Mouse (Mus musculus): ENCODE results near the gene Dazl. TPM values are rescaled to one million over a fixed set of nuclear protein-coding genes. Genes with fewer than 3 reads are reported as not detected.

Gene Dazl
- total and polyA plus RNA-seq, 3 experiments = 0.06 to 0.18 (median 0.08) TPM

GRCm38 (mm10) chr17:50236702-50237435, 56.6 kb downstream of the Dazl start:
- H3K27me3 ChIP-seq (ENCODE audit: control insufficient read depth, insufficient read depth, low read length) = no peaks in the 10 kb centered on the region
- H3K36me3 ChIP-seq (ENCODE audit: control insufficient read depth, insufficient read depth, low read length) = no peaks in the 10 kb centered on the region
- no peak overlapping the region for H3K9ac ChIP-seq (ENCODE audit: low read depth, low read length)
- intact Hi-C loops (cut with DNase I) = loop anchor here (1.0 to 5.0 kb wide), 6 partner anchors 42 to 302 kb away; no protein-coding TSS in a partner anchor
- no peak overlapping the region for H3K4me3 ChIP-seq
- H3K27ac ChIP-seq = no peak overlapping the region; the same call in 1 of the 2 replicates
- WGBS = 47% methylated on average over 9 of the region's 9 CpGs
- H3K4me1 ChIP-seq (ENCODE audit: control insufficient read depth, insufficient read depth, low read length) = peaks cover 4% of the 10 kb centered on the region
- no peaks in the 10 kb centered on the region for H3K79me2 ChIP-seq (replicated peaks; ENCODE audit: control insufficient read depth, insufficient read depth, low read length)
- DNase-seq = no peak
- TF ChIP-seq EP300 (IDR thresholded peaks at IDR 0.05; ENCODE audit: insufficient read depth, low read depth, low read length) (no peak), POLR2A (IDR thresholded peaks at IDR 0.05; ENCODE audit: insufficient read depth, low read depth, low read length) (no peak), CTCF (IDR thresholded peaks at IDR 0.05) (no peak)

- H3K9ac ChIP-seq (ENCODE audit: low read depth, low read length) = no peak overlapping the region
- H3K27me3 ChIP-seq (ENCODE audit: control insufficient read depth, insufficient read depth, low read length) = no peaks in the 10 kb centered on the region
- no peak for TF ChIP-seq CTCF (IDR thresholded peaks at IDR 0.05)
- TF ChIP-seq POLR2A (IDR thresholded peaks at IDR 0.05; ENCODE audit: insufficient read depth, low read depth, low read length) = no peak
- no peak for TF ChIP-seq EP300 (IDR thresholded peaks at IDR 0.05; ENCODE audit: insufficient read depth, low read depth, low read length)
- H3K79me2 ChIP-seq (replicated peaks; ENCODE audit: control insufficient read depth, insufficient read depth, low read length) = no peaks in the 10 kb centered on the region
- no peaks in the 10 kb centered on the region for H3K36me3 ChIP-seq (ENCODE audit: control insufficient read depth, insufficient read depth, low read length)
- H3K27ac ChIP-seq = no peak overlapping the region; the same call in 1 of the 2 replicates
- no peak for DNase-seq
- WGBS = 67% methylated on average over 13 of the region's 13 CpGs
- intact Hi-C loops (cut with DNase I) = loop anchor here (2.0 to 5.0 kb wide), 3 partner anchors 41 to 184 kb away; no protein-coding TSS in a partner anchor
- H3K4me1 ChIP-seq (ENCODE audit: control insufficient read depth, insufficient read depth, low read length) = peaks cover 4% of the 10 kb centered on the region
- H3K4me3 ChIP-seq = no peak overlapping the region
Measured at GRCm38 (mm10) chr17:50235943-50236701, 57.3 kb downstream of the Dazl start.

DNA sequence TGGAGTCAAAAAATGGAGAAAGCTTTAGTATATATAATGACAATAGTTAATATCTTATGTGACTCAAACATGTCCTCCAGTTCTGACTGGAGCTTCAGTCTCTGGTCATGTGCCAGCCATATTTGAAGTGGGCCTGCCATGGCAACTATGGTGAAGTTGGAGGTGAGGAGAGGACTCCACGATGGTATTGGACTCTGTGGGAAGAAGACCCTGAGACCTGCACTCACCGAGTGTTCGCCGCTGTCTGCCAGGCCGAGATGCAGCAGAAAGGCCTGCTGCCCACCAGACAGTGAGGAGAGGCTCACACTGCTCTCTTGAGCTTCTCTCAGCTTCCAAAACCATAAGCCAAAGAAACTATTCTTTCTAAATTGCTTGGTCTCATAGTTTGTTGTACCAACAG, 59.5 kb downstream of the Dazl start:
- DNase-seq = no peak
- intact Hi-C loops (cut with DNase I) = no loop called here
- H3K79me2 ChIP-seq (replicated peaks; ENCODE audit: control insufficient read depth, insufficient read depth, low read length) = no peaks in the 10 kb centered on the region
- no peak overlapping the region for H3K9ac ChIP-seq (ENCODE audit: low read depth, low read length)
- no peak overlapping the region for H3K4me3 ChIP-seq
- peaks cover 4% of the 10 kb centered on the region for H3K4me1 ChIP-seq (ENCODE audit: control insufficient read depth, insufficient read depth, low read length)
- WGBS = 91% methylated on average over 5 of the region's 5 CpGs
- no peak for TF ChIP-seq CTCF (IDR thresholded peaks at IDR 0.05)
- TF ChIP-seq EP300 (IDR thresholded peaks at IDR 0.05; ENCODE audit: insufficient read depth, low read depth, low read length) = no peak
- no peak for TF ChIP-seq POLR2A (IDR thresholded peaks at IDR 0.05; ENCODE audit: insufficient read depth, low read depth, low read length)
- no peaks in the 10 kb centered on the region for H3K36me3 ChIP-seq (ENCODE audit: control insufficient read depth, insufficient read depth, low read length)
- no peak overlapping the region for H3K27ac ChIP-seq
- no peaks in the 10 kb centered on the region for H3K27me3 ChIP-seq (ENCODE audit: control insufficient read depth, insufficient read depth, low read length)

GRCm38 (mm10) chr17:50232821-50233220, 60.6 kb downstream of the Dazl start:
- Histone ChIP-seq H3K27me3 (ENCODE audit: control insufficient read depth, insufficient read depth, low read length) (no peaks in the 10 kb centered on the region), H3K36me3 (ENCODE audit: control insufficient read depth, insufficient read depth, low read length) (no peaks in the 10 kb centered on the region), H3K27ac (no peak overlapping the region), H3K79me2 (replicated peaks; ENCODE audit: control insufficient read depth, insufficient read depth, low read length) (no peaks in the 10 kb centered on the region), H3K9ac (ENCODE audit: low read depth, low read length) (no peak overlapping the region), H3K4me3 (no peak overlapping the region), H3K4me1 (ENCODE audit: control insufficient read depth, insufficient read depth, low read length) (peaks cover 4% of the 10 kb centered on the region)
- intact Hi-C loops (cut with DNase I) = no loop called here
- WGBS = 93% methylated on average over 11 of the region's 11 CpGs
- DNase-seq = no peak
- TF ChIP-seq POLR2A (IDR thresholded peaks at IDR 0.05; ENCODE audit: insufficient read depth, low read depth, low read length) (no peak), CTCF (IDR thresholded peaks at IDR 0.05) (no peak), EP300 (IDR thresholded peaks at IDR 0.05; ENCODE audit: insufficient read depth, low read depth, low read length) (no peak)

- intact Hi-C loops (cut with DNase I) = no loop called here
- DNase-seq = no peak
- no peak overlapping the region for H3K9ac ChIP-seq (ENCODE audit: low read depth, low read length)
- H3K4me1 ChIP-seq (ENCODE audit: control insufficient read depth, insufficient read depth, low read length) = peaks cover 1% of the 10 kb centered on the region
- WGBS = 91% methylated on average over 8 of the region's 8 CpGs
- TF ChIP-seq EP300 (IDR thresholded peaks at IDR 0.05; ENCODE audit: insufficient read depth, low read depth, low read length) (no peak), CTCF (IDR thresholded peaks at IDR 0.05) (no peak)
- H3K36me3 ChIP-seq (ENCODE audit: control insufficient read depth, insufficient read depth, low read length) = no peaks in the 10 kb centered on the region
- no peaks in the 10 kb centered on the region for H3K27me3 ChIP-seq (ENCODE audit: control insufficient read depth, insufficient read depth, low read length)
- H3K79me2 ChIP-seq (replicated peaks; ENCODE audit: control insufficient read depth, insufficient read depth, low read length) = no peaks in the 10 kb centered on the region
- H3K4me3 ChIP-seq = no peak overlapping the region
- no peak overlapping the region for H3K27ac ChIP-seq
Measured at GRCm38 (mm10) chr17:50231206-50231605, 62.2 kb downstream of the Dazl start.

- no peak overlapping the region for H3K27ac ChIP-seq
- intact Hi-C loops (cut with DNase I) = no loop called here
Measured at GRCm38 (mm10) chr17:50229534-50229933, 63.9 kb downstream of the Dazl start.

More at GRCm38 (mm10) chr17:50229534-50229933, 63.9 kb downstream of the Dazl start:
- TF ChIP-seq EP300 (IDR thresholded peaks at IDR 0.05; ENCODE audit: insufficient read depth, low read depth, low read length) (no peak), CTCF (IDR thresholded peaks at IDR 0.05) (no peak), POLR2A (IDR thresholded peaks at IDR 0.05; ENCODE audit: insufficient read depth, low read depth, low read length) (no peak)
- no peaks in the 10 kb centered on the region for H3K27me3 ChIP-seq (ENCODE audit: control insufficient read depth, insufficient read depth, low read length)
- H3K4me1 ChIP-seq (ENCODE audit: control insufficient read depth, insufficient read depth, low read length) = peaks cover 3% of the 10 kb centered on the region
- WGBS = 53% methylated on average over 4 of the region's 4 CpGs
- H3K36me3 ChIP-seq (ENCODE audit: control insufficient read depth, insufficient read depth, low read length) = no peaks in the 10 kb centered on the region
- no peak overlapping the region for H3K9ac ChIP-seq (ENCODE audit: low read depth, low read length)
- no peaks in the 10 kb centered on the region for H3K79me2 ChIP-seq (replicated peaks; ENCODE audit: control insufficient read depth, insufficient read depth, low read length)
- H3K4me3 ChIP-seq = no peak overlapping the region
- no peak for DNase-seq

Other genes starting within 250 kb of the Dazl start
- gene Rftn1, start 103.0 kb downstream of the Dazl start, total RNA-seq (2021) = 10 to 100 TPM; 49.4 to 50.5 TPM
- 41.5 and 46.2 TPM in 2 replicates for gene Rftn1, start 103.0 kb downstream of the Dazl start, polyA plus RNA-seq (2012; rRNA removed)
- gene Plcl2, start 215.8 kb upstream of the Dazl start, total RNA-seq (2021) = 1 to 10 TPM; 7.5 to 8.0 TPM
- 2.8 and 6.1 TPM in 2 replicates for gene Plcl2, start 215.8 kb upstream of the Dazl start, polyA plus RNA-seq (2012; rRNA removed)

All from heart, adult 2 months (tissue).